Mouse (Mus musculus): ENCODE data around the gene Cdc45. TPM values are rescaled to one million over a fixed set of nuclear protein-coding genes. Genes with fewer than 3 reads are reported as not detected.

Cdc45 gene
- polyA plus RNA-seq, 1 experiment from 2014 or later: 28.1 TPM

- H3K36me3 ChIP-seq: peaks cover 95% of the 10 kb centered on the region
- no peaks in the 10 kb centered on the region for H3K4me1 ChIP-seq
- 88% methylated on average over 1 of the region's 1 CpGs for WGBS
- H3K9ac ChIP-seq: no peak overlapping the region
- no peak overlapping the region for H3K4me3 ChIP-seq
- no peaks in the 10 kb centered on the region for H3K27me3 ChIP-seq
- H3K27ac ChIP-seq: no peak overlapping the region
- no peaks in the 10 kb centered on the region for H3K9me3 ChIP-seq (replicated peaks)
- ATAC-seq (ENCODE audit: low FRiP score): no peak
- H3K4me2 ChIP-seq (replicated peaks): no peak overlapping the region
Observed at GRCm38 (mm10) chr16:18822356-18822755, 10.6 kb upstream of the Cdc45 start.

GRCm38 (mm10) chr16:18812385-18812910 is 661 bp upstream of the Cdc45 start:
- Histone ChIP-seq H3K27ac (peak overlapping the region; percentile 50; the same call in 1 of the 2 replicates), H3K4me1 (peaks cover 18% of the 10 kb centered on the region), H3K4me2 (replicated peaks) (peak overlapping the region; percentile 82), H3K36me3 (peaks cover 34% of the 10 kb centered on the region), H3K27me3 (no peaks in the 10 kb centered on the region), H3K9ac (peak overlapping the region; percentile 87), H3K4me3 (peak overlapping the region; percentile 84), H3K9me3 (replicated peaks) (no peaks in the 10 kb centered on the region)
- WGBS: 2% methylated on average over 31 of the region's 31 CpGs
- peak; percentile 65 for ATAC-seq (ENCODE audit: low FRiP score)

GRCm38 (mm10) chr16:18811032-18811431 is 755 bp downstream of the Cdc45 start:
- Histone ChIP-seq H3K4me1 (peaks cover 18% of the 10 kb centered on the region), H3K9ac (peak overlapping the region; percentile 46), H3K36me3 (peaks cover 28% of the 10 kb centered on the region), H3K4me2 (replicated peaks) (peak overlapping the region; percentile 82), H3K27me3 (no peaks in the 10 kb centered on the region), H3K4me3 (peak overlapping the region; percentile 84), H3K9me3 (replicated peaks) (no peaks in the 10 kb centered on the region), H3K27ac (no peak overlapping the region)
- 7% methylated on average over 5 of the region's 5 CpGs for WGBS
- 0 out of 2 replicates have a peak, but pooled peaks have one; percentile 10 for ATAC-seq (ENCODE audit: low FRiP score)

GRCm38 (mm10) chr16:18809001-18809400 is 2.8 kb downstream of the Cdc45 start:
- H3K9ac ChIP-seq: no peak overlapping the region
- peaks cover 18% of the 10 kb centered on the region for H3K4me1 ChIP-seq
- ATAC-seq (ENCODE audit: low FRiP score): no peak
- H3K27me3 ChIP-seq: no peaks in the 10 kb centered on the region
- H3K4me2 ChIP-seq (replicated peaks): no peak overlapping the region
- no peak overlapping the region for H3K4me3 ChIP-seq
- H3K27ac ChIP-seq: no peak overlapping the region
- WGBS: 94% methylated on average over 5 of the region's 5 CpGs
- H3K36me3 ChIP-seq: peaks cover 25% of the 10 kb centered on the region
- no peaks in the 10 kb centered on the region for H3K9me3 ChIP-seq (replicated peaks)

GRCm38 (mm10) chr16:18805746-18806145 is 6.0 kb downstream of the Cdc45 start:
- ATAC-seq (ENCODE audit: low FRiP score): no peak
- Histone ChIP-seq H3K4me2 (replicated peaks) (no peak overlapping the region), H3K27ac (no peak overlapping the region), H3K36me3 (peaks cover 32% of the 10 kb centered on the region), H3K4me1 (peaks cover under 1% of the 10 kb centered on the region), H3K4me3 (no peak overlapping the region), H3K9me3 (replicated peaks) (no peaks in the 10 kb centered on the region), H3K9ac (no peak overlapping the region), H3K27me3 (no peaks in the 10 kb centered on the region)
- 90% methylated on average over 2 of the region's 2 CpGs for WGBS

- Histone ChIP-seq H3K27me3 (no peaks in the 10 kb centered on the region), H3K27ac (no peak overlapping the region), H3K4me1 (no peaks in the 10 kb centered on the region), H3K9ac (no peak overlapping the region), H3K9me3 (replicated peaks) (no peaks in the 10 kb centered on the region), H3K4me3 (no peak overlapping the region), H3K4me2 (replicated peaks) (no peak overlapping the region), H3K36me3 (peaks cover 36% of the 10 kb centered on the region)
- 69% methylated on average over 2 of the region's 2 CpGs for WGBS
- no peak for ATAC-seq (ENCODE audit: low FRiP score)
Observed at GRCm38 (mm10) chr16:18798841-18799240, 12.9 kb downstream of the Cdc45 start.

GRCm38 (mm10) chr16:18798151-18798550 is 13.6 kb downstream of the Cdc45 start:
- ATAC-seq (ENCODE audit: low FRiP score): no peak
- H3K4me3 ChIP-seq: no peak overlapping the region
- 87% methylated on average over 5 of the region's 5 CpGs for WGBS
- H3K9ac ChIP-seq: no peak overlapping the region
- no peak overlapping the region for H3K27ac ChIP-seq
- no peaks in the 10 kb centered on the region for H3K27me3 ChIP-seq
- no peaks in the 10 kb centered on the region for H3K4me1 ChIP-seq
- H3K36me3 ChIP-seq: peaks cover 41% of the 10 kb centered on the region
- H3K4me2 ChIP-seq (replicated peaks): no peak overlapping the region
- H3K9me3 ChIP-seq (replicated peaks): no peaks in the 10 kb centered on the region

GRCm38 (mm10) chr16:18796645-18797044 is 15.1 kb downstream of the Cdc45 start:
- Histone ChIP-seq H3K27me3 (no peaks in the 10 kb centered on the region), H3K4me2 (replicated peaks) (no peak overlapping the region), H3K36me3 (peaks cover 45% of the 10 kb centered on the region), H3K9me3 (replicated peaks) (no peaks in the 10 kb centered on the region), H3K27ac (no peak overlapping the region), H3K9ac (no peak overlapping the region), H3K4me1 (no peaks in the 10 kb centered on the region), H3K4me3 (no peak overlapping the region)
- WGBS: 85% methylated on average over 7 of the region's 7 CpGs
- ATAC-seq (ENCODE audit: low FRiP score): no peak

- H3K4me1 ChIP-seq: no peaks in the 10 kb centered on the region
- WGBS: 87% methylated on average over 11 of the region's 11 CpGs
- no peak overlapping the region for H3K27ac ChIP-seq
- H3K4me3 ChIP-seq: no peak overlapping the region
- no peak overlapping the region for H3K4me2 ChIP-seq (replicated peaks)
- no peak for ATAC-seq (ENCODE audit: low FRiP score)
- peaks cover 48% of the 10 kb centered on the region for H3K36me3 ChIP-seq
- H3K27me3 ChIP-seq: no peaks in the 10 kb centered on the region
- no peaks in the 10 kb centered on the region for H3K9me3 ChIP-seq (replicated peaks)
- no peak overlapping the region for H3K9ac ChIP-seq
Observed at GRCm38 (mm10) chr16:18795223-18795899, 16.4 kb downstream of the Cdc45 start.

- H3K27me3 ChIP-seq: no peaks in the 10 kb centered on the region
- no peak for ATAC-seq (ENCODE audit: low FRiP score)
- peaks cover 64% of the 10 kb centered on the region for H3K36me3 ChIP-seq
- H3K4me3 ChIP-seq: no peak overlapping the region
- H3K27ac ChIP-seq: no peak overlapping the region
- WGBS: 91% methylated on average over 10 of the region's 10 CpGs
- H3K4me2 ChIP-seq (replicated peaks): no peak overlapping the region
- no peaks in the 10 kb centered on the region for H3K9me3 ChIP-seq (replicated peaks)
- H3K4me1 ChIP-seq: no peaks in the 10 kb centered on the region
- H3K9ac ChIP-seq: no peak overlapping the region
Observed at GRCm38 (mm10) chr16:18788627-18789406, 23.0 kb downstream of the Cdc45 start.

- Histone ChIP-seq H3K4me3 (no peak overlapping the region), H3K36me3 (peaks cover 62% of the 10 kb centered on the region), H3K9me3 (replicated peaks) (no peaks in the 10 kb centered on the region), H3K4me1 (no peaks in the 10 kb centered on the region), H3K4me2 (replicated peaks) (no peak overlapping the region), H3K27me3 (no peaks in the 10 kb centered on the region), H3K9ac (no peak overlapping the region), H3K27ac (no peak overlapping the region)
- ATAC-seq (ENCODE audit: low FRiP score): no peak
- 93% methylated on average over 10 of the region's 10 CpGs for WGBS
Observed at GRCm38 (mm10) chr16:18786652-18787051, 25.1 kb downstream of the Cdc45 start.

- no peaks in the 10 kb centered on the region for H3K4me1 ChIP-seq
- H3K27me3 ChIP-seq: no peaks in the 10 kb centered on the region
- no peaks in the 10 kb centered on the region for H3K9me3 ChIP-seq (replicated peaks)
- H3K4me2 ChIP-seq (replicated peaks): no peak overlapping the region
- H3K36me3 ChIP-seq: peaks cover 56% of the 10 kb centered on the region
- H3K4me3 ChIP-seq: no peak overlapping the region
- WGBS: 67% methylated on average over 1 of the region's 1 CpGs
- ATAC-seq (ENCODE audit: low FRiP score): no peak
- H3K9ac ChIP-seq: no peak overlapping the region
- H3K27ac ChIP-seq: no peak overlapping the region
Observed at GRCm38 (mm10) chr16:18785485-18785884, 26.3 kb downstream of the Cdc45 start.
